Mouse (Mus musculus) large intestine, adult 2 months (tissue): Measurements from ENCODE around the gene Aadacl3. TPM values are rescaled to one million over a fixed set of nuclear protein-coding genes. Genes with fewer than 3 reads are reported as not detected.

Source experiments
- polyA plus RNA-seq: library from polyadenylated mRNA; depleted of rRNA; stranded (reverse); fragments of >200 nt; gene quantifications from 2 replicates; pipeline ENCODE4 v1.2.3, GENCODE M21; 2012; rRNA removed

Gene Aadacl3
- polyA plus RNA-seq, 1 experiment = not detected

Other genes with a start within 250 kb of the Aadacl3 start
- not detected in 2 replicates for gene Pramel5, start 183.3 kb downstream of the Aadacl3 start, polyA plus RNA-seq
- gene Gm13128, start 133.5 kb downstream of the Aadacl3 start, polyA plus RNA-seq = not detected in 2 replicates
- gene Gm13119, start 105.8 kb downstream of the Aadacl3 start, polyA plus RNA-seq = not detected in 2 replicates
- not detected in 2 replicates for gene Pramef20, start 85.8 kb downstream of the Aadacl3 start, polyA plus RNA-seq
- gene Pramef12, start 55.3 kb downstream of the Aadacl3 start, polyA plus RNA-seq = 0.32 TPM in 1 of 2 replicates, not detected in the other
- not detected in 2 replicates for gene 1700012P22Rik, start 25.0 kb downstream of the Aadacl3 start, polyA plus RNA-seq
- gene Gm9944, start 10.4 kb downstream of the Aadacl3 start, polyA plus RNA-seq = not detected in 2 replicates
- gene 9430007A20Rik, start 56.1 kb upstream of the Aadacl3 start, polyA plus RNA-seq = not detected in 2 replicates
- not detected in 2 replicates for gene Gm13124, start 101.4 kb upstream of the Aadacl3 start, polyA plus RNA-seq
- gene Aadacl4, start 150.0 kb upstream of the Aadacl3 start, polyA plus RNA-seq = not detected in 2 replicates
- gene Gm436, start 222.6 kb upstream of the Aadacl3 start, polyA plus RNA-seq = not detected in 2 replicates